In genomic region chr6:85339273-85339901, GRCm38 (mm10) we compare ENCODE assay signal across 8 mouse cellular contexts. TPM values are rescaled to one million over a fixed set of nuclear protein-coding genes. Genes with fewer than 3 reads are reported as not detected.
A peak's percentile ranks its signal among the peaks of the same experiment; 100 is the strongest.
DNase-seq lines count a peak whose midpoint lies in the region.

No protein-coding gene starts in this region.

- DNase-seq in gastrocnemius, postnatal 10 days = peak; percentile 39
- no peak for DNase-seq in gastrocnemius, adult 8-10 months (ENCODE audit: low spot score in 2 of 2)
- peak; percentile 64 for DNase-seq in 416B (ENCODE audit: low read depth)
- DNase-seq in adrenal gland, postnatal 36 days = peak; percentile 52 to 75
- peak; percentile 64 for DNase-seq in heart, postnatal 4 days
- DNase-seq in lung, adult 18-20 months = peak; percentile 29 to 51
- peak; percentile 15 for DNase-seq in spleen, adult 12 weeks (ENCODE audit: low spot score)
- no peak for DNase-seq in urinary bladder, postnatal 4 days (ENCODE audit: low spot score in 2 of 2)

RNA-seq across cellular contexts. Expression of gene Sfxn5, which starts 6.2 kb away (rescaled TPM):
- total RNA-seq in gastrocnemius, postnatal 10 days (2021) = 1 to 10 TPM; 2.8 to 5.1 TPM
- total RNA-seq in gastrocnemius, adult 8-10 months (2022) = 1 to 10 TPM; 4.2 to 6.0 (median 5.5) TPM
- total RNA-seq in adrenal gland, postnatal 36 days (2021) = 10 to 100 TPM; 19.9 to 20.5 TPM
- total RNA-seq in heart, postnatal 4 days (2021) = 1 to 10 TPM; 3.0 to 3.6 TPM

RNA-seq across cellular contexts. Expression of gene Rab11fip5, which starts 35.0 kb away (rescaled TPM):
- total RNA-seq in gastrocnemius, postnatal 10 days (2021) = 10 to 100 TPM; 36.9 to 42.1 TPM
- 10 to 100 TPM; 23.8 to 35.6 (median 30.0) TPM for total RNA-seq in gastrocnemius, adult 8-10 months (2022)
- total RNA-seq in adrenal gland, postnatal 36 days (2021) = 10 to 100 TPM; 32.6 to 35.8 TPM
- total RNA-seq in heart, postnatal 4 days (2021) = 10 to 100 TPM; 74.7 to 79.8 TPM

Comparison
In these comparisons a context has a peak if more than half of its experiments do, and no peak if none do; other contexts are left out.
1. DNase-seq: peak in gastrocnemius, postnatal 10 days (single experiment), 416B (single experiment), adrenal gland, postnatal 36 days (2 of 2), heart, postnatal 4 days (single experiment), lung, adult 18-20 months (2 of 2) and spleen, adult 12 weeks (single experiment); none in gastrocnemius, adult 8-10 months (0 of 2) and urinary bladder, postnatal 4 days (0 of 2).